Mouse (Mus musculus): ENCODE results near the gene Myh11. TPM values are rescaled to one million over a fixed set of nuclear protein-coding genes. Genes with fewer than 3 reads are reported as not detected.
A peak's percentile ranks its signal among the peaks of the same experiment; 100 is the strongest.

Myh11 gene
- polyA plus RNA-seq, 1 experiment from 2014 or later: 0.25 TPM

DNA sequence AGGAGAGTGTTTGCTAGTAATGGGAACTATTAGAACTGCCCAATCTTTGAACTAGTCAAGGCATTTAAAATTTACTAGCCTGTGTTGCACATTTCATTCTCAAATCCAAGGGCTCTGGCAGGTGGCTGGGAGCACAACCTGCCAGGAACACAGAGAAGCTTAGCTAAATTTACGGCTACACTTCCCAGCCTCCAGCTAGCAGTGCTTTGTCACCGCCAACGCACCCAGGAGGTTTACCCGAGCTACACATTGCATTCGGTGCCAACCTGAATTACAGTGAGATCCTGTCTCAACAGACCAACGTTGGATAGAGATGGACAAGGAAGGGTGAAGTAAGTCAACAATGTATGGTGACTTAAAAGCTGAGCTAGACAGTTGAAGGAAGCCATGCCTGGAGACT, 27.9 kb downstream of the Myh11 start:
- Histone ChIP-seq H3K9me3 (no peaks in the 10 kb centered on the region), H3K9ac (replicated peaks) (no peak overlapping the region), H3K4me2 (replicated peaks) (no peak overlapping the region), H3K36me3 (no peaks in the 10 kb centered on the region), H3K4me1 (no peaks in the 10 kb centered on the region; the same call in 1 of the 2 replicates), H3K27ac (replicated peaks) (no peak overlapping the region), H3K27me3 (no peaks in the 10 kb centered on the region), H3K4me3 (no peak overlapping the region)
- ATAC-seq (replicated peaks): no peak
- WGBS: 86% methylated on average over 6 of the region's 6 CpGs

DNA sequence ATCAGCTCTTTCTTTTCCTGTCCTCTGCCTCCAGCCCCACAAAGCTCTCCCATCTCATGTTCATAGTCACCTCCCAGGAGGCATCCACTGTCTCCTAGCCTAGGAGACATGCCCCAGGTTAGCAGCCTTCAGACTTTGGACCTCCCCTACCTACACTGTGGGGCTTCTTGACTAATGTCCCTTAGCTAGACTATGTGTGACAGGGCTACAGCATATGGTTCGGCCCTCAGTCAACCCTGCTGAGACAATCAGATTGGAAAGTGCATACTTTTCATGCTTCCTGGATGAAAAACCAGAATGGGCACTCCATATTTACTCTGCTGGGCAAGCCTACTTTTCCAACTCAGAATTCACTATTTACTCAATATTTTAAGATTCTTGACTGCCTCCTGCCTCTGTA, 28.8 kb downstream of the Myh11 start:
- H3K27me3 ChIP-seq: no peaks in the 10 kb centered on the region
- H3K36me3 ChIP-seq: no peaks in the 10 kb centered on the region
- H3K9ac ChIP-seq (replicated peaks): no peak overlapping the region
- H3K27ac ChIP-seq (replicated peaks): no peak overlapping the region
- 93% methylated on average over 1 of the region's 1 CpGs for WGBS
- H3K9me3 ChIP-seq: no peaks in the 10 kb centered on the region
- H3K4me2 ChIP-seq (replicated peaks): no peak overlapping the region
- H3K4me3 ChIP-seq: no peak overlapping the region
- no peak for ATAC-seq (replicated peaks)
- H3K4me1 ChIP-seq: no peaks in the 10 kb centered on the region; the same call in 1 of the 2 replicates

DNA sequence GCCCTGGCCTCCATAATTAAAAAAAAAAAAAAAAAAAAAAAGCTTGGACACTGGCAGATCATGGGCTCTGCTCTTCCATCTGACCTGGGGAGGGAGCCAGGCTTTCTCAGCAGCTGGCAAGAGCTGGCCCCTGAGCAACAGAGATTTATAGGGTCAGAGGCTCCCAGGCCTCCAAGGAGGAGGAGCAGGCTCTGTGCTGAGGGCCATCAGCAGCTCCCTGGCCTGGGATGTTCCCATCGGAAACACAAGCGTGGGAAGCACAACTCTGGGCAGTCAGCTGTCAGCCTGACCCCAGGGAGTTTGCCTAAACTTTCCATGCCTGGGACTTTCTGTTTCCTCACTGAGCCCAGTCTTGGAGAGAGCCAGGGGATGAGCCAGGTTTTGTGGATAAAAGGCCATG, 32.3 kb downstream of the Myh11 start:
- H3K27me3 ChIP-seq: no peaks in the 10 kb centered on the region
- no peak overlapping the region for H3K27ac ChIP-seq (replicated peaks)
- H3K9me3 ChIP-seq: no peaks in the 10 kb centered on the region
- no peak overlapping the region for H3K9ac ChIP-seq (replicated peaks)
- H3K4me1 ChIP-seq: no peaks in the 10 kb centered on the region
- 67% methylated on average over 2 of the region's 2 CpGs for WGBS
- H3K4me2 ChIP-seq (replicated peaks): no peak overlapping the region
- no peak overlapping the region for H3K4me3 ChIP-seq
- H3K36me3 ChIP-seq: no peaks in the 10 kb centered on the region
- ATAC-seq (replicated peaks): no peak

DNA sequence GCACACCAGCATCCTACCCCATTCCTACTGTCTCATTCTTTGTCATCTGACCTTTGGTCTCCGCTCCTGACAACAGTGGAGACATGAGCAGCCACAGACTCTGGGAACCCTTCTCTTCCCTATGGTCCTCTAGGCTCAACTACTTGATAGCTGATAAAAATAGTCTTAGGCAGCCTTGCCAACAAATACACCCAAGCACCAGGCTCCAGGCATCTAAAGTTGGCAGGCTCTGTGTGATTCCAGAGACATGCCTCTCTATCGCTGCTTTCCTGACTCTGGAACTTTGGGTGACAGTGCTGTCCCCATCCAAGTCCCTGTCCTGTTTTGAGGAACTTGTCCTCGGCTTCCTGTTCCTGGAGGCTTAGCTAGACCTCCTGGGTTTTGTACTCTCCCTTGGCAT, 37.6 kb downstream of the Myh11 start:
- Histone ChIP-seq H3K4me2 (replicated peaks) (no peak overlapping the region), H3K36me3 (no peaks in the 10 kb centered on the region), H3K27ac (replicated peaks) (no peak overlapping the region), H3K4me1 (no peaks in the 10 kb centered on the region), H3K4me3 (no peak overlapping the region), H3K9me3 (no peaks in the 10 kb centered on the region), H3K9ac (replicated peaks) (no peak overlapping the region), H3K27me3 (no peaks in the 10 kb centered on the region)
- WGBS: 86% methylated on average over 3 of the region's 3 CpGs
- no peak for ATAC-seq (replicated peaks)

DNA sequence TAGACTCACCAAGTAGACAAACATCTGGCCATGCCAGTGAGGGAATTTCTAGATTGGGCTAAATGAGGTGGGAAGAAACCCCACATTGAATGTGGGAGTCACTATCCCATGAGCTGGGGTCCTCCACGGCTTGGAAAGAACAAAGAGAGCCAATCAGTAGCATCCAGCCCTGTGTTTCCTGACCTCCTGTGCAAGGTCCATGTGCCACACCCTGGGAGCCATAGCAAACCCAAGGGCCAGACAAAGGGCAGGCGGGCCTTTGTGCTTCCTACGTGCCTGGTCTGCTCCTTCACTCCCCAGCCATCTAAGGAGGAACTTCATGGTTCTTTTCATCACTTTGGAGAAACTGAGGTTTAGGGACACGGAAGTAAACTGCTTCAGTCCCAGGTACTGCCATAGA, 38.3 kb downstream of the Myh11 start:
- Histone ChIP-seq H3K4me3 (no peak overlapping the region), H3K9me3 (no peaks in the 10 kb centered on the region), H3K4me2 (replicated peaks) (no peak overlapping the region)

DNA sequence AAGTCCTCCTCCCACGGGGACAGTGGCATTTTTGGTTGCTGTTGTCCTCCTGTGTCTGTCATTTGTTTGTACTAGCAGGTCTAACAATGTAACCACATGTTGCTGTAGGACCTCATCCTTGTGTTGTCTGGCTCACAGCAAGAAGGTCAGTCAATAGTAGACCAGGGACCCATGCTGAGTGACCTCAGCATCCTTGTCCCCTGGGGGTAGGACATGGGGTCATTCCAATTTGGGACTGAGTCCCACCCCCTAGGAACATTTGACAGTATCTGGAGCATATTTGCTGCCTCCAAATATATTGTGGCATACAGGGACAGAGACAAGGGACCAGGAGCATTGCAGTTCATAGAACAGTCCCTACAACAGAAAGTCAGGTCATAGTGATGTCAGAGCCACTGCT, 41.3 kb downstream of the Myh11 start:
- Histone ChIP-seq H3K9ac (replicated peaks) (no peak overlapping the region), H3K27me3 (no peaks in the 10 kb centered on the region), H3K36me3 (no peaks in the 10 kb centered on the region), H3K27ac (replicated peaks) (no peak overlapping the region), H3K4me3 (no peak overlapping the region), H3K4me2 (replicated peaks) (no peak overlapping the region), H3K9me3 (no peaks in the 10 kb centered on the region), H3K4me1 (no peaks in the 10 kb centered on the region)
- ATAC-seq (replicated peaks): no peak
- WGBS: 63% methylated on average over 1 of the region's 1 CpGs

More for the DNA sequence above, 38.3 kb downstream of the Myh11 start:
- no peaks in the 10 kb centered on the region for H3K4me1 ChIP-seq
- WGBS: 79% methylated on average over 4 of the region's 4 CpGs
- H3K27ac ChIP-seq (replicated peaks): no peak overlapping the region
- H3K36me3 ChIP-seq: no peaks in the 10 kb centered on the region
- H3K9ac ChIP-seq (replicated peaks): no peak overlapping the region
- H3K27me3 ChIP-seq: no peaks in the 10 kb centered on the region
- ATAC-seq (replicated peaks): no peak

DNA sequence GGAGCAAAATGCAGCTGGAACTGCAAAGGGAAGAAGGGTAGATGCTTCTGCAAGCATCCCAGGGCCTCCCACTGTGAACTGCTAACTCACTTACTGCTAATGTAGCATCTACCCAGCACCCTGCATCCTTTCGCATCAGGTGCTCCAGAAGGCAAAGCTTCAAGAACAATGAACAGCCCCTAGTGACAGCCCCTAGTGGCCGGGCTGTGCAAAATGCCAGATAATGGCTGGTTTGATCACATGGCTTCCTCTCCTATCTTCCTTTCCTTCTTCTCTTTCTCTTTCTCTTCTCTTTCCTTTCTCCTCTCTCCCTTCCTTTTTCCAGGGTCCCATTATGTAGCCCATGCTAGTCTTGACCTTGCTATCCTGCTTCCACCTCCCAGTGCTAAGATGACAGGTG, 48.6 kb downstream of the Myh11 start:
- no peak overlapping the region for H3K9ac ChIP-seq (replicated peaks)
- H3K4me1 ChIP-seq: no peaks in the 10 kb centered on the region
- no peaks in the 10 kb centered on the region for H3K36me3 ChIP-seq
- no peaks in the 10 kb centered on the region for H3K9me3 ChIP-seq
- no peak for ATAC-seq (replicated peaks)
- H3K27me3 ChIP-seq: no peaks in the 10 kb centered on the region
- no peak overlapping the region for H3K4me2 ChIP-seq (replicated peaks)
- H3K4me3 ChIP-seq: no peak overlapping the region
- 18% methylated on average over 2 of the region's 2 CpGs for WGBS
- no peak overlapping the region for H3K27ac ChIP-seq (replicated peaks)

DNA sequence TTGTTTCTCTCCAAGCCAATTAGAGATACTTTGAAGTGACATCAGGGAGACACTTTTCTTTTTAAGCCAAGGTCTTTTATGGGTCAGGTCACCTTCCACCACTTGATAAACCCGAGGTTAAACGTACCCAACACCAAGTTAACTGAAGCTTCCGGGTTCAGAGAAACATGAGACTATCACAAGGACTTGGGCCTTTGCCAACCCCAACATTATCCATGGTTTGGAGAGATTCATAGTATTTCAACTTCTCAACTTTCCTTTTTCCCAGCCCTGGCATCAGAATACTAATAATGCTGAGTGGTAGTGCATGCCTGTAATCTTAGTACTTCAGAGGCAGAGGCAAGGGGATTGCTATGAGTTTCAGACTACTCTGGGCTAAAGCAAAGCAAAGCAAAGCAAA, 49.1 kb downstream of the Myh11 start:
- H3K9ac ChIP-seq (replicated peaks): no peak overlapping the region
- no peaks in the 10 kb centered on the region for H3K27me3 ChIP-seq
- no peaks in the 10 kb centered on the region for H3K9me3 ChIP-seq
- no peak overlapping the region for H3K4me2 ChIP-seq (replicated peaks)
- H3K27ac ChIP-seq (replicated peaks): no peak overlapping the region
- no peak overlapping the region for H3K4me3 ChIP-seq
- ATAC-seq (replicated peaks): no peak
- WGBS: 81% methylated on average over 3 of the region's 3 CpGs
- H3K36me3 ChIP-seq: no peaks in the 10 kb centered on the region
- H3K4me1 ChIP-seq: no peaks in the 10 kb centered on the region

DNA sequence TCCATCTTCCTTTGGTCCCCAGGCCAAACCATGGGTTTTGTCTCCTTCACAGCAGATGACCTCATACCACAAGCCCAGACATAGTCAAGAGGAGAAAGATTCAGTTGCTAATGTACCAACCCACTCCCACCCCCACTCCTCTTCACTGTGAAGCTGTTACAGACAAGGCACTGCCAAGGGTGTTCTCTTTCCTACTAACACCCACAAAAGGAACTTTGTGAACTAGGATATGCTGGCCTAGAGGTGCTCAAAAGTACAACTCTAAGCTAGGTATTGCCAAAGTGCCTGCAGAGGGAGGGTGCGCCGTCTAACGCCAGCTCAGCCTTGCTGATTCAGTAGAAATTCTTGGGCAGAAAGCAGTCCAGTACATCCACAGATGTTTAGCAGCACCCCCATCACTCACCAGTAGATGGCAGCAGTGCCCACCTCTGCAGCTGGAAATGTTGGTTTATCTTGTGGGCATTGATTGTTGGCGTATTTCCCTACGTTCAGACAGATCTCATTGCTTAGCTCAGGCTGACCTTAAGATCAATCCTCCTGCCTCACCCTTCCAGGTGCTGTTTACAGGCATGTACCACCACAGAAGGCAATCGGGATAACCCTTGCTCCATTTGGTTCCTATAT, 54.0 kb downstream of the Myh11 start:
- Histone ChIP-seq H3K9me3 (no peaks in the 10 kb centered on the region), H3K36me3 (no peaks in the 10 kb centered on the region), H3K27me3 (no peaks in the 10 kb centered on the region), H3K9ac (replicated peaks) (no peak overlapping the region), H3K4me3 (no peak overlapping the region), H3K4me1 (no peaks in the 10 kb centered on the region), H3K27ac (replicated peaks) (no peak overlapping the region), H3K4me2 (replicated peaks) (no peak overlapping the region)
- ATAC-seq (replicated peaks): peak; percentile 70
- 24% methylated on average over 6 of the region's 6 CpGs for WGBS

DNA sequence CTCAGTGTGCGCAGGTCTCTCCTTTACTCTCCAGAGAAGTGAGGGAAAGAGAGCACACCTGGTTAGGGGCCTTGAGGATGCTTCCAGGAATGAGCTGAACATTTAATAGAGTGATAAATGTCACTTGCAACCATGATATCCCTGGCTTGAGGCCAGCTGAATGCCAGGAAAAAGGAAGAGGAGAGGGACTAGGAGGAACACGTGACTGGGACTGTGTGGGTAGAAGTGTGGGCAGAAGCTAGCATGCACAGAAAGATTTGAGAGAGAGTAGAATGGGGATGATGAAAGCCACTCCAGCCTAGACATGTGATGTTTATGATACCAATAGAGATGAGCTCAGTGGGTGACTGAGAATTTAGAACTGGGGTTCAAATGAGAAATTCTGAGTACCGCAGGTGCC, 76.0 kb downstream of the Myh11 start:
- ATAC-seq (replicated peaks): no peak
- no peaks in the 10 kb centered on the region for H3K9me3 ChIP-seq
- H3K9ac ChIP-seq (replicated peaks): no peak overlapping the region
- WGBS: 92% methylated on average over 3 of the region's 3 CpGs
- H3K27me3 ChIP-seq: no peaks in the 10 kb centered on the region
- H3K36me3 ChIP-seq: no peaks in the 10 kb centered on the region
- H3K4me1 ChIP-seq: no peaks in the 10 kb centered on the region
- no peak overlapping the region for H3K27ac ChIP-seq (replicated peaks)
- no peak overlapping the region for H3K4me2 ChIP-seq (replicated peaks)
- no peak overlapping the region for H3K4me3 ChIP-seq

DNA sequence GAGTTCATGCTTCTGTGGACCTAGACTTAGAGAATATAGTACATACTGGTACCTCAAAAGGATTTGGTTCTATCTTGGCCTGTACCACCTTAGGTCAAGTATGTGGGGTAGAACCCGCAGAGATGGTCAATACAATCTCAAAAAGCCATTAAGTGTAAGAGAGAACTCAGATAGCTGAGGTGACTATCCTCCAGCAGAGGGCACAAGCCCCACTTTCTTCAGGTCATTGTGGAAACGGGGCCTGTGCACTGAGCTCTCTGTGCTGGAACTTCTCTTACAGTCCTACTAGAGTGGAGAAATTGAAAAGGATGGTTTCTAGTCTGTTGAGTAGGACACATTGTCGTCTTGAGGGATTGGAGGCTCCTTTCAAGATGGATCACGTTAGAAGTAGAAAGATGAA, 92.4 kb downstream of the Myh11 start:
- Histone ChIP-seq H3K27ac (replicated peaks) (no peak overlapping the region), H3K4me1 (no peaks in the 10 kb centered on the region), H3K27me3 (no peaks in the 10 kb centered on the region), H3K9ac (replicated peaks) (no peak overlapping the region), H3K4me2 (replicated peaks) (no peak overlapping the region), H3K9me3 (no peaks in the 10 kb centered on the region), H3K36me3 (no peaks in the 10 kb centered on the region), H3K4me3 (no peak overlapping the region)
- 75% methylated on average over 4 of the region's 4 CpGs for WGBS
- no peak for ATAC-seq (replicated peaks)

DNA sequence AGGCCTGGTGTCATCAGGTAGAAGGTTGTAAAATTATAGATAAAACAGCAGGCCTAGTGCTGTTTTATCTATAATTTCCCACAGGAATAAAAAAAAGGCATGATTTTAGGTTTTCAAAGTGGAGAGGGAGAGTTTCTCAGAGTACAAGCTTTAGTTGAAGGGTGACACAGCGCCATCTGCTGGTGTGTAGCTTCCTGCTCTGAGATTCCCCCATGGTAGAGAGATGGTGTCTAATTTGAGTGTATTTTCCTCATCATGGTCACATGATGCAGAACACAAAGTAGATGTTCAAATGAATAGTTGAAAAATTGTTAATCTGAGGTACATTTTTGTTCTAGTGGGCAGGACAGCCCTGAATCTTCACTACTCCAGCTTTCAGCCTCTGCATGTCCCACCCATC, 95.7 kb downstream of the Myh11 start:
- Histone ChIP-seq H3K27me3 (no peaks in the 10 kb centered on the region), H3K36me3 (peaks cover 6% of the 10 kb centered on the region), H3K4me1 (no peaks in the 10 kb centered on the region), H3K4me3 (no peak overlapping the region), H3K9ac (replicated peaks) (no peak overlapping the region), H3K9me3 (no peaks in the 10 kb centered on the region), H3K4me2 (replicated peaks) (no peak overlapping the region), H3K27ac (replicated peaks) (no peak overlapping the region)
- WGBS: 39% methylated on average over 1 of the region's 1 CpGs
- ATAC-seq (replicated peaks): no peak

DNA sequence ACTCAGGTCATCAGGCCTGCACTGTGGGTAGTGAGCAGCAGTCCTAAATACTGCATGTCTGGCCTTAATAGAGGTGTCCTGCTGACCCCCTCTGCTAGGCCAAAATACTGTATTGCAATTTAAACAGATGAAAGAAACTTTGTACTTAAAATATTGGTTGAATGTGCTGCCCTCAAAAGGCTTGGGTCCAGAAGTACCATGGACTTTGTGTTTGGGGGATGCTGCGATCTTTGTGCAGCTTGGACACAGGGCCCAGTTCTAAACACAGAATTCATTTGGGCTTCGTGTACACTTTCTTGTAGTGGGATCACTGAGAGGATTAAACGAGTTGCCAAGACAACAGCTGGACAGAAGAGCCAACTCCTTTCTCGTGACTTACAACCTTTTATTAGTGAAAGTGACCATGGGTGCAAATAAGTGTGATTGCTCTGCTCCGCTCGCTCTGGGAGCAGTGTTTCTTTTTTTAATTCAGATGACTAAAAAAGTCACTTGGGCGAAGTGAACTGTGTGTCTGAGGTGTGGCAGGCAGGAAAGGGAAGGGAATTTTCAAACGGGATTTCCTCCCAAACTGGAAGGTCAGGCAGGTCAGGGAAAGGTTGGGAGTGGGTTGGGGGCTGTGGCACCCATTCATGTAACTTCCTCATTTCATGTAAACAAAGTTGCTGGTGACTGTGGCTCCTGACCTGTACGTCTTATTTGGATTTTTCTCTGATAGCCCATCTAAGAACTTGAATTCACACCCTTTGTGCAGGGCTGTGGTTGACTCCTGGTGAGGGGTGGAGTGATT, 96.8 kb downstream of the Myh11 start:
- ATAC-seq (replicated peaks): no peak
- H3K36me3 ChIP-seq: peaks cover 14% of the 10 kb centered on the region
- H3K9me3 ChIP-seq: no peaks in the 10 kb centered on the region
- H3K9ac ChIP-seq (replicated peaks): no peak overlapping the region
- no peaks in the 10 kb centered on the region for H3K27me3 ChIP-seq
- H3K4me2 ChIP-seq (replicated peaks): no peak overlapping the region
- H3K4me3 ChIP-seq: no peak overlapping the region
- 52% methylated on average over 9 of the region's 9 CpGs for WGBS
- no peak overlapping the region for H3K27ac ChIP-seq (replicated peaks)
- no peaks in the 10 kb centered on the region for H3K4me1 ChIP-seq

All from forebrain, embryonic 15.5 days (tissue).